Mouse (Mus musculus) liver, embryonic 11.5 days (tissue): ENCODE results near the gene Itm2c. TPM values are rescaled to one million over a fixed set of nuclear protein-coding genes. Genes with fewer than 3 reads are reported as not detected.

Experiments
- ATAC-seq: fragments of 200-750 bp; cut with Nextera tagmentation; replicated peaks from 2 replicates; pipeline ENCODE4 v1.8.0; 2017; ENCODE audit warnings: moderate number of reproducible peaks, mild to moderate bottlenecking, moderate TSS enrichment, moderate library complexity; ENCODE audit not compliant: low FRiP score
- DNase-seq: peaks from one replicate; pipeline ENCODE4 v3.0.0-alpha.2; 2017; ENCODE audit warnings: low spot score
- H3K27ac ChIP-seq: fragments of 300-500 bp; sonication (generic); 2 replicates; pipeline ENCODE4 v1.5.1; 2014; ENCODE audit warnings: mild to moderate bottlenecking, low read depth, low read length, control low read depth
- H3K27me3 ChIP-seq: fragments of 300-500 bp; sonication (generic); replicated peaks from 2 replicates; pipeline ENCODE4 v1.6.1; 2014; ENCODE audit warnings: low read length, mixed read lengths; ENCODE audit not compliant: control insufficient read depth, insufficient read depth
- H3K36me3 ChIP-seq: fragments of 300-500 bp; sonication (generic); 2 replicates; pipeline ENCODE4 v1.6.1; 2014; ENCODE audit warnings: mild to moderate bottlenecking, low read length, moderate library complexity, mixed read lengths; ENCODE audit not compliant: control insufficient read depth, insufficient read depth
- H3K4me1 ChIP-seq: fragments of 300-500 bp; sonication (generic); replicated peaks from 2 replicates; pipeline ENCODE4 v1.6.1; 2014; ENCODE audit warnings: low read length, mixed read lengths; ENCODE audit not compliant: control insufficient read depth, insufficient read depth
- H3K4me2 ChIP-seq: fragments of 300-500 bp; sonication (generic); 2 replicates; pipeline ENCODE4 v1.6.1; 2014; ENCODE audit warnings: mild to moderate bottlenecking, control low read depth, moderate library complexity
- H3K4me3 ChIP-seq: fragments of 300-500 bp; sonication (generic); 2 replicates; pipeline ENCODE4 v1.5.1; 2014; ENCODE audit warnings: low read depth, low read length, control low read depth
- H3K9ac ChIP-seq: fragments of 300-500 bp; sonication (generic); 2 replicates; pipeline ENCODE4 v1.6.1; 2014; ENCODE audit warnings: low read depth, low read length, control low read depth
- H3K9me3 ChIP-seq: fragments of 300-500 bp; sonication (generic); 2 replicates; pipeline ENCODE4 v1.6.1; 2016; ENCODE audit warnings: low read length, inconsistent platforms, mixed read lengths; ENCODE audit not compliant: control insufficient read depth
- WGBS: fragments of 180-500 bp; shearing (Covaris S2); extraction: QIAGEN DNeasy Blood & Tissue Kit; methylation state at CpG from one replicate; pipeline ENCODE4 v1.1.7; 2014; 5-methylcytosine and 5-hydroxymethylcytosine counted together
- polyA plus RNA-seq: library from polyadenylated mRNA; unstranded; fragments of >200 nt; fragmentation: Nextera tagmentation; extraction: Ambion mirVana; gene quantifications from 2 replicates; pipeline ENCODE4 v1.2.1, GENCODE M21; 2014

Itm2c gene
- polyA plus RNA-seq, 1 experiment from 2014 or later = 39.7 TPM

DNA sequence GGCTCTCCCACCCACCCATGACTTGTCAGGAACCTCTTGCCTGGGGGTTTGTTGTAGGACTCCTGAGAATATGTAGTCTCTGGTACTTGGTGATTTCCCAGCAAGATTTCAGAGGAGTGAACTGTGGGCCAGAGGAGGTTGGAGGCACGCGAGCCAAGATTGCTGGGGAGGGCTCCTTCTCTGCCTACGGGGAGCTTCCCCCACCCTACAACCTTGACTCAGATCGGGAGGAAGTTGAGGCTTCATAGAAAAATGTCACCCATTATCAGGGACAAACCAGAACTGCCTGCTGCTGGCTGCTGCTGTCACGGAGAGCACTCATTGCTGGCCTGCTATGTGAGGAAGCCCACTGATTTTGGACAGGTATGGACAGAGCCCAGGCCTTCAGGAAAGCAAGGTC, 63.2 kb downstream of the Itm2c start:
- ATAC-seq (no peak), DNase-seq (no peak)
- Histone ChIP-seq H3K27ac (no peak overlapping the region), H3K9me3 (no peaks in the 10 kb centered on the region), H3K4me3 (no peak overlapping the region), H3K27me3 (no peaks in the 10 kb centered on the region), H3K9ac (no peak overlapping the region), H3K4me1 (no peaks in the 10 kb centered on the region; the same call in none of the 2 replicates), H3K4me2 (no peak overlapping the region), H3K36me3 (no peaks in the 10 kb centered on the region)
- WGBS = 44% methylated on average over 5 of the region's 5 CpGs

DNA sequence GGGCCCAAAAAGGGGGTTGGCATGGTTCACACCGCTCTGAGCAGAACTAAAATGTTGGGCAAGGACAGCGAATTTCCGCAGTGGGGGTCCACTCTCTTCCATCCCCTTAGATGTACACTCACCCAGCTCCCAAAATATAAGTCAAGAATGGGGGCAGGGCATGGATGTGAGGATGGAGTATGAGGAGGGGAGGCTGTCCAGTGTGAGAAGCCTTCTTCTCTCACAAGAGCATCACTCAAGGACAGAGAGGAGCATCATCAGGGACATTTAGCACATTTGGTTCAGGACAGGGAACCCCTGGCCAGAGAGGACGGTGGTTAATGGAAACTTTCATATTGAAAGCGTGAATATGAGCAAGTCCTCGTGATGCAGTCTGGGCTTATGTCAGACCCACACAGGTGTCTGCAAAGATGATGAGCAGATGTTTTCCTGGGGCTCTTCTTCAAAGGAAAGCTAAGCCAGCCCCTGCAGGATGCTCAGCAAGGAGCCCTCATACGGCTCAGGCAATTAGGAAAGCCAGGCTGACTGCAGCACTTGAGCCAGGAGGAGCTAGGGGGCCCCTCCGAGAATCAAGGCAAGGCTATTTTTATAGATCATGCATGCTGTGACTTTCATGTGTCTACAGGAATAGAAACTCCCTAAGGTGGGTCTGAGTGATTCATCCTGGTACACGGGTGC, 64.0 kb downstream of the Itm2c start:
- no peaks in the 10 kb centered on the region; the same call in none of the 2 replicates for H3K4me1 ChIP-seq
- no peaks in the 10 kb centered on the region for H3K36me3 ChIP-seq
- H3K27me3 ChIP-seq = no peaks in the 10 kb centered on the region
- no peaks in the 10 kb centered on the region for H3K9me3 ChIP-seq
- 59% methylated on average over 9 of the region's 9 CpGs for WGBS
- no peak for DNase-seq
- no peak overlapping the region for H3K9ac ChIP-seq
- no peak overlapping the region for H3K4me2 ChIP-seq
- no peak overlapping the region for H3K27ac ChIP-seq
- H3K4me3 ChIP-seq = no peak overlapping the region
- ATAC-seq = no peak

Other genes starting within 250 kb of the Itm2c start
- 1.6 and 2.4 TPM in 2 replicates for gene Sp100, start 244.3 kb upstream of the Itm2c start, polyA plus RNA-seq
- 3.2 and 3.5 TPM in 2 replicates for gene A630001G21Rik, start 115.6 kb upstream of the Itm2c start, polyA plus RNA-seq
- 29.2 and 32.6 TPM in 2 replicates for gene Cab39, start 100.8 kb upstream of the Itm2c start, polyA plus RNA-seq
- gene 4933407L21Rik, start 34.2 kb downstream of the Itm2c start, polyA plus RNA-seq = not detected in 2 replicates
- not detected in 2 replicates for gene Gpr55, start 66.7 kb downstream of the Itm2c start, polyA plus RNA-seq
- not detected in 2 replicates for gene Spata3, start 122.5 kb downstream of the Itm2c start, polyA plus RNA-seq
- 16.4 and 17.7 TPM in 2 replicates for gene 2810459M11Rik, start 151.6 kb downstream of the Itm2c start, polyA plus RNA-seq
- 196 and 223 TPM in 2 replicates for gene Psmd1, start 170.1 kb downstream of the Itm2c start, polyA plus RNA-seq
- gene Htr2b, start 217.7 kb downstream of the Itm2c start, polyA plus RNA-seq = 0.23 and 0.26 TPM in 2 replicates
- not detected in 2 replicates for gene Gm21972, start 239.4 kb downstream of the Itm2c start, polyA plus RNA-seq